Mouse (Mus musculus) ES-Bruce4 (cell line): Measurements from ENCODE around the gene Arhgef12. TPM values are rescaled to one million over a fixed set of nuclear protein-coding genes. Genes with fewer than 3 reads are reported as not detected.

ENCODE experiments used
- H3K27ac ChIP-seq: 2 replicates; pipeline ENCODE4 v1.5.1; 2012; ENCODE audit warnings: low read length, inconsistent platforms; ENCODE audit not compliant: insufficient read depth
- H3K27me3 ChIP-seq: 2 replicates; pipeline ENCODE4 v1.6.1; 2012; ENCODE audit warnings: mild to moderate bottlenecking, low read length, inconsistent platforms; ENCODE audit not compliant: control insufficient read depth, poor library complexity, insufficient read depth, severe bottlenecking
- H3K36me3 ChIP-seq: 2 replicates; pipeline ENCODE4 v1.6.1; 2012; ENCODE audit warnings: inconsistent platforms, mild to moderate bottlenecking, low read length, moderate library complexity; ENCODE audit not compliant: control insufficient read depth, poor library complexity, insufficient read depth, severe bottlenecking
- H3K4me1 ChIP-seq: one replicate; pipeline ENCODE4 v1.8.1; 2011; ENCODE audit warnings: low read length; ENCODE audit not compliant: control insufficient read depth, insufficient read depth
- H3K4me3 ChIP-seq: 2 replicates; pipeline ENCODE4 v1.5.1; 2011; ENCODE audit warnings: low read depth, mild to moderate bottlenecking, low read length
- H3K9ac ChIP-seq: 2 replicates; pipeline ENCODE4 v1.6.1; 2012; ENCODE audit warnings: low read depth, mild to moderate bottlenecking, inconsistent platforms; ENCODE audit not compliant: poor library complexity, severe bottlenecking
- H3K9me3 ChIP-seq: replicated peaks from 2 replicates; pipeline ENCODE4 v1.6.1; 2012; ENCODE audit warnings: mild to moderate bottlenecking, low read length, inconsistent platforms; ENCODE audit not compliant: control insufficient read depth, poor library complexity, insufficient read depth, severe bottlenecking
- CTCF ChIP-seq: IDR thresholded peaks from one replicate; pipeline ENCODE4 v1.8.1; 2011; ENCODE audit warnings: low read depth, low read length
- EP300 ChIP-seq: IDR thresholded peaks from 2 replicates; pipeline ENCODE4 v1.6.1; 2011; ENCODE audit warnings: low read depth, low read length; ENCODE audit not compliant: insufficient read depth
- POLR2A ChIP-seq: IDR thresholded peaks from one replicate; pipeline ENCODE4 v1.8.1; 2011; ENCODE audit warnings: low read length; ENCODE audit not compliant: insufficient read depth
- polyA plus RNA-seq: library from polyadenylated mRNA; stranded (reverse); fragments of >200 nt; gene quantifications from 2 replicates; pipeline ENCODE4 v1.2.4, GENCODE M21; 2011; ENCODE audit warnings: low read depth; ENCODE audit not compliant: missing spikeins, insufficient read depth, insufficient read length

The Arhgef12 gene
- polyA plus RNA-seq, 1 experiment = 45.6 TPM

DNA sequence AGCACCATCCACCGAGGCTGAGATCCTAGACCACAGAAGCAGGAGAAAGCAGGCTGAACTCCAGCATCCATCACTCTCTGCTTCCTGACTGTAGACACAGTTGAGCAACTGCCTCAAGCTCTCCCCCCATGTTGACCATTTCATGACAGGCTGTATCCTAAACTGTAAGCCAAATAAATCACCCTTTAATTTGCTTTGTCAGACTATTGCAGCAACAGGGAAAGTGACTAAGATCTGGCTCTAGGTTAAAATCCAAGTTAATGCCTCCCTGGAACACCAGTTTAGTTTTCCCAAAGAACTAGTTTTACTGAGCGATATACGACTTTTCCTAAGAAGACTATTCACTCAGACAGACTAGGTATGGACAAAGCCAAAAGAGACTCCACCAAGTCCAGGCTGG is 28.3 kb downstream of the Arhgef12 start:
- Histone ChIP-seq H3K9ac (no peak overlapping the region), H3K4me3 (no peak overlapping the region), H3K36me3 (no peaks in the 10 kb centered on the region), H3K27me3 (no peaks in the 10 kb centered on the region), H3K9me3 (no peaks in the 10 kb centered on the region), H3K4me1 (no peaks in the 10 kb centered on the region), H3K27ac (no peak overlapping the region)
- no peak for TF ChIP-seq CTCF

- Histone ChIP-seq H3K27me3 (no peaks in the 10 kb centered on the region), H3K36me3 (no peaks in the 10 kb centered on the region), H3K9me3 (no peaks in the 10 kb centered on the region), H3K4me3 (no peak overlapping the region), H3K4me1 (no peaks in the 10 kb centered on the region), H3K9ac (no peak overlapping the region), H3K27ac (no peak overlapping the region)
- TF ChIP-seq POLR2A (no peak), EP300 (no peak), CTCF (no peak)
Measured at GRCm38 (mm10) chr9:43076163-43076562, 30.9 kb downstream of the Arhgef12 start.

DNA sequence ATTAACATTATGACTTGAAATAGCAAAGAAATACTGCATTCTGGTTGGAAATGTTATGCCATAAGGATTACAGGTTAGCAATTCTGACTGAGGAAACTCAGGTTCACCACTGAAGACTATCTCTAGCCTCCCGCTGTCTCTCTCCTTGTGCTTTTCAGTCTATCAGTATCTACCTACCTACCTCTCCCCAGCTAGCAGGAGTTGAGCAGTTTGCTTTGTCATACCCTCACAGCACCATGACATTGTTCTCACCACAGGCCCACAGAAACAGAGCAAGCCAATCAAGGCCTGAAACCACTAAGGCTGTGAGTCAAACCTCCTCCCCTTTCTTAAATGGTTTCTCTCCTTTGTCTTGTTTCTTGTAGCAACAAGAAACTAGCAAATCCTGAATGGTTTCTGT is 32.4 kb downstream of the Arhgef12 start:
- no peak overlapping the region for H3K27ac ChIP-seq
- no peaks in the 10 kb centered on the region for H3K9me3 ChIP-seq
- no peak for TF ChIP-seq EP300
- TF ChIP-seq POLR2A = no peak
- TF ChIP-seq CTCF = no peak
- H3K9ac ChIP-seq = no peak overlapping the region
- H3K27me3 ChIP-seq = no peaks in the 10 kb centered on the region
- H3K4me1 ChIP-seq = no peaks in the 10 kb centered on the region
- no peak overlapping the region for H3K4me3 ChIP-seq
- H3K36me3 ChIP-seq = no peaks in the 10 kb centered on the region

DNA sequence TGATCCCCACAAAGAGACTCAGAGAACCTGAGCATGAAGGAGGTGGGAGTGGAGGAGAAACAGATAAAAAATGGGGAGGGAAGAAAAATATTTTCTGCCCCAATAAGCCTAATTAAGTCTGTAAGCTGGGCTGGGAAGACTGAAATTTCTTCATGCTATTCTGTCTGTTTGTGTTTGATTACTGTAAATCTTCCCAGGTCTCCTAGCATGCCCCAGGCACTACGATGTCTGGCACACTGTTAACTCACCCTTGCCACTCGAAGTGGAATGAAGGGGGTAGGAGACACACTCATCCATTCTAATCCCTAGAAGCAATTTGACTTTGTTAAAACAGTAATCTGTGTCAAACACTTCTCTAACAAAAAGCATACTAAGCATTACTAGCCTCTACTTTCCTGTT is 35.3 kb downstream of the Arhgef12 start:
- Histone ChIP-seq H3K36me3 (no peaks in the 10 kb centered on the region), H3K27me3 (no peaks in the 10 kb centered on the region), H3K4me1 (no peaks in the 10 kb centered on the region), H3K27ac (no peak overlapping the region), H3K9me3 (no peaks in the 10 kb centered on the region), H3K9ac (no peak overlapping the region), H3K4me3 (no peak overlapping the region)
- no peak for TF ChIP-seq POLR2A
- TF ChIP-seq EP300 = no peak
- TF ChIP-seq CTCF = no peak

DNA sequence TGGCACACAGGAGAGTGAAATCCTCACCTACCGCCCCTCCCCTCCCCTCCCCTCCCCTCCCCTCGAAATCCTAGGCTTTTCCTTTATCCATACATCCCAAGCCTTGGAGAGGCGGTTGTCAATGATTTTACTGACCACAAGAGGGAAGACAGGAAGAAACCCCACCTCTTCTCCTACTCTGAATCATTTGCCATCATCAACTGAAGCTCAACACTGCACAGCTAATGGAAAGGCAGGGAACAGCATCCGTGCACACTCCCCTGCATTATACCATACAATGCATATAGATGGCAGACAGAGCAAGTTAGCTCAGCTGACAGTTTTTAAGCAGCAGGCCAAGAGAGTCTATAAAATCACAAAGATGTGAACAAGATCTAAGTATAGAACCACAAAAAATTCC is 35.9 kb downstream of the Arhgef12 start:
- no peak for TF ChIP-seq POLR2A
- no peak for TF ChIP-seq EP300
- TF ChIP-seq CTCF = no peak
- no peaks in the 10 kb centered on the region for H3K4me1 ChIP-seq
- H3K4me3 ChIP-seq = no peak overlapping the region
- no peaks in the 10 kb centered on the region for H3K36me3 ChIP-seq
- H3K9ac ChIP-seq = no peak overlapping the region
- no peak overlapping the region for H3K27ac ChIP-seq
- H3K27me3 ChIP-seq = no peaks in the 10 kb centered on the region
- no peaks in the 10 kb centered on the region for H3K9me3 ChIP-seq

GRCm38 (mm10) chr9:43070566-43070965 is 36.5 kb downstream of the Arhgef12 start:
- Histone ChIP-seq H3K27ac (no peak overlapping the region), H3K4me3 (no peak overlapping the region), H3K9ac (no peak overlapping the region), H3K27me3 (no peaks in the 10 kb centered on the region), H3K36me3 (no peaks in the 10 kb centered on the region), H3K9me3 (no peaks in the 10 kb centered on the region), H3K4me1 (no peaks in the 10 kb centered on the region)
- no peak for TF ChIP-seq EP300
- no peak for TF ChIP-seq CTCF
- no peak for TF ChIP-seq POLR2A

- Histone ChIP-seq H3K9ac (no peak overlapping the region), H3K9me3 (no peaks in the 10 kb centered on the region), H3K4me1 (no peaks in the 10 kb centered on the region), H3K36me3 (no peaks in the 10 kb centered on the region), H3K4me3 (no peak overlapping the region), H3K27ac (no peak overlapping the region), H3K27me3 (no peaks in the 10 kb centered on the region)
- no peak for TF ChIP-seq CTCF
- no peak for TF ChIP-seq EP300
- no peak for TF ChIP-seq POLR2A
Measured at GRCm38 (mm10) chr9:43070153-43070552, 36.9 kb downstream of the Arhgef12 start.
